Mouse (Mus musculus): ENCODE results near the gene Dnase2a.

DNA sequence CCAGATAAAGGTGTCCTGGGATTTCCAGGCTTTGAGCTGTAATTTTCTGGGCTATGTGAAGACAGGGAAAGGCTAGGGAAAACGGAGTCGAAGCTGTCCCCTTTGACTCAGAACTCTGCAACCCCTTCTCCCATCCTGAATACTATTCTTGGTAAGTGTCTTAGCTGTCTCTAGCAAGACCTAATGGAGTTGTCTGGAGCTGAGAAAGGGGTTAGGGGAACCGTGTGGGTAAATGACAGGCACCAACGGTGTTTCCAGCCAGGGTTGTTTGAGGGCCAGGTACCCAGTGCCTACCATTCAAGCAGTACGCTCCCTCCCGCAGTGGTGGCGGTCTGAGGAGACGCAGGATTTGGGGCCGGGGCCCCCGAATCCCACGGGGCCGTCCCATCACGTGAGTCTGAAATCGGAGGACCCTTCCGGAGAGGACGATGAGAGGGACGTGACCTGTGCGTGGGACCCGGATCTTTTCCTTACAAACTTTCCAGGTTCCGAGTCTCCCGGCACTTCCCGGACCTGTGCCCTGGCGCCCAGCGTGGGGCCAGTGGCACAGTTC is 5.9 kb upstream of the Dnase2a start:
- TF ChIP-seq CTCF (IDR thresholded peaks at IDR 0.05; ENCODE audit: low read depth) (no peak), EP300 (IDR thresholded peaks at IDR 0.05; ENCODE audit: low read depth) (no peak)
